Mouse (Mus musculus) left cerebral cortex, postnatal 4 days (tissue): Measurements from ENCODE around the gene Fermt3. TPM values are rescaled to one million over a fixed set of nuclear protein-coding genes. Genes with fewer than 3 reads are reported as not detected.
"Not testable (repeated sequence)": the region's sequence is repeated elsewhere in the genome, so short reads cannot be mapped to it uniquely, and the experiment has no call there.

Experiments used
- DNase-seq: peaks from one replicate; pipeline ENCODE4 v3.0.0-alpha.2; 2022
- intact Hi-C: fragments of 180-260 bp; cut with DNase I; formaldehyde crosslinking; loops from one replicate; pipeline ENCODE4 v1.15.1; 2025
- total RNA-seq, 2 experiments: library from RNA; stranded (reverse); gene quantifications; 2 replicates each; pipeline ENCODE4 v1.2.3; 2021

The Fermt3 gene
- total RNA-seq, 2 experiments from 2014 or later: 3.2 to 3.4 TPM

DNA sequence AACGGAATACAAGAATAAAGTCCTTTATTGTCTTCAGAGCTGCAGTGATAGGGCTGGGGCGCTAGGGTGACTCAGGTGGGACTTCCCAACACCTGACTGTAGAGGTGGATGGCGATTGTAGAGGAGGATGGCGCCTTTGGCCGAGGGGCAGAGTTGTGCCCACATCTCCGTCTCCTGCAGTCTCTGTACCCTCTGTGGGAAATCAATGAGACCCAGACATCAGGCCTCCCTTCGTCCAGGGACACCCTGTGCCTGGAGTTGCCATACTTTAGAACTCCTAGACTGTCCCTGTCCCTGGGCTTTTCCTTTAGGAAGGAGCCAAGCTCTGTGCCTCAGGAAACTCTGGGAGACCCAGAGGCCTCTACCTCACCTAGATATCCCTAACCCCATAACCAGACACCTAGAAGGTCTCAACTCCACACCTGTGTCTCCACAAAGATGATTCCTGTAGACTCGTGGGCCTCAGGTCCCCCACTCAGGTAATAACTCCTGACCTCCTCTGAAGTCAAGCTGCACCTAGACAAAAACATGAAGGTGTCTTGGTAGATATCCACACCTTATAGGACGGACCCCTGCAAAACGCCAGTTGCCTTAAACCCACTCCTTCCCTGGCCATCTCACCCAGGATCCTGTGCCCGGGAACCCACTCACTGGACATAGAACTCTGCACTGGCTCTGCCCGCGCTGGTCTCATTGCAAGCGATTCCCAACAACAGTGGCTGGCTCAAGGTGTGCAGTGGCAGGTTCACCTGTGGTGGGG is 26.1 kb downstream of the Fermt3 start:
- intact Hi-C loops: no loop called here
- DNase-seq: no peak

DNA sequence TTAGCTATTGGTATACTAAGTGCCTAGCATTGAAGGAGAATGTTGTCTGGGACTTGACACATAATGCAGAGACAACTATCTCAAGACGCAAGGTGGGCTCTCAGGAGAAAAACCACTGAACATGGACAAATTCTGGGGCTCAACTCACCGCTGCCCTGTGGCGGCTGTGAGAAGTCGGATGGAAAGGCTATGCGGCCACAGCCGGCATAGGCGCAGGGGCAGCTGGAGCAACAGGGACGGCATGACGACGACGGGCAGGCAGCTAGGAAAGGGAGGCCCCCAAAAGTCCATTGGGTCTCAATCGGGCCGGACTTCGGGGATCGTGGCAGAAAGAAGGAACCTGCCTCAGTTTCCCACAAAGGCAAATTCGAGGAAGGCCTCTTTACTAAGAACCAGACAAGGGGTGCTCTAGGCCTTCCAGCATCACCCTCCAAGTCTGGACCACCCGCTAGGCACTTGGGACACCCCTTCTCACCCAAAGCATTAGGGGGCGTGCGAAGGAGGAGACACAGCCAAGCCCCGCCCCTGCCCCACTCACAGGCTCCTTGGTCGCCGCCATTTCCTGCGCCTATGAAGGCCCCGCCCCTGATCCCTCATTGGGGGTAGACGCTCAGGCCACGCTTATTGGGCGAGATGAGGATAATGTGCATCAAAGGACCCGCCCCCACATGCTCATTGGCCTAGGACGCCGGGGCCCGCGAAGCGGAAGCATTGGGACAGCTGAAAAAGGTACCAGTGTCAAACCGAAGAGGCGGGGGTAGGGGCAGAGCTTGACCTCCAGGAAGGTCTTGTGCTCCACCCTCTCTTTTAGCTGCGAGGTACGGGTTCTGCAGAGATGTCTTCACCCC is 27.0 kb downstream of the Fermt3 start, which contains the start of gene Dnajc4:
Gene Dnajc4 (minus strand): TSS at position 562 of the 848 bp plus-strand sequence.
- intact Hi-C loops: no loop called here
- peak; percentile 98 for DNase-seq

DNA sequence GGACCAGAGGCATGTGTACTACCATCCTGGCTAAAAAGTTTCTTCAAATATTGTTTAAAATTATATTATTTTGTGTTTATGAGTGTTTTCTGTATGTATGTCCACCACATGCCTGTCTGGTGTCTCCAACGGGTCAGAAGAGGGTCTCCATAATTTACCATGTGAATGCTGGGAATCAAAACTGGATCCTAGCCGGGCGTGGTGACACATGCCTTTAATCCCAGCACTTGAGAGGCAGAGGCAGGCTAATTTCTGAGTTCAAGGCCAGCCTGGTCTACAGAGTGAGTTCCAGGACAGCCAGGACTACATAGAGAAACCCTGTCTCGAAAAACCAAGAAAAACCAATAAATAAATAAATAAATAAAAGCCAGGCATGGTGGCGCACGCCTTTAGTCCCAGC is 28.1 kb downstream of the Fermt3 start:
- intact Hi-C loops, DNase-seq: not testable (repeated sequence)

DNA sequence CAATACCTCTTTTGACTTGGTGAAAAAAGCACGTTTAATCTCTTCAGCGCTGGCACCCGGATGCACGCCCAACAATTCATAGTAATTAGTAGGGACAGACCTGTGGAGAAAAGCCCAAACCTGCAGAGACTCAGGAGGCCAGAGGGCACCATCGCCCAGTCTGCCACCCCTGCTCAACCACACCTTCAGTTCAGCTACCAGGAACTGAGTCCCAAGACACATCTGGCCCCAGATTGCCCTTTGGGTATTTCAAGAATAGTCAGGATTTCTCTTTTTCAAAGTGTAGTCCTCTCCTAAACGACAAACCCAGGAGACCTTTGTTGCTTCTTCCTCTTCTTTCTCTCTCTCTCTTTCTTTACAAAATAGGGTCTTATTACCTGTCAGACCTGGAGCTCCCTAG is 28.6 kb downstream of the Fermt3 start:
- no peak for DNase-seq
- intact Hi-C loops: no loop called here

DNA sequence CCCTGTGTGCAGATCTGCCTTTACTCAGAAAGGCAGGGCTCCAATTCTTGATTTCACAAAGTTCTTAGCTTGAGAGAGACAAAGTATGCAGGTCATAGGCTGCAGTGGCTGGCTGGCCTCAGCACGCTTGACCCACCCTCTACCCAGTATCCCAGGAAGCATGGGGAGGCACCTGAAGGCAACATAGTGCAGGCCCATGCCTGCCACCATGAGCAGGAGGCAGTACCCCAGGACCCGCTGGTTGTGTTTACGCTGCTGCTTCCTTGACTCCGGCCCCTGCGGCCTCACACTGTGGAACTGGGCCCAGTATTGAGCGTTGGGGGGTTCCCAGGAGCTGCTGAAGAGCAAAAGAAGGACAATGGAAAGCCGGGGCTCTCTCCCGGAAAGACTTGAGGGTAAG is 30.0 kb downstream of the Fermt3 start:
- no peak for DNase-seq
- intact Hi-C loops: no loop called here

DNA sequence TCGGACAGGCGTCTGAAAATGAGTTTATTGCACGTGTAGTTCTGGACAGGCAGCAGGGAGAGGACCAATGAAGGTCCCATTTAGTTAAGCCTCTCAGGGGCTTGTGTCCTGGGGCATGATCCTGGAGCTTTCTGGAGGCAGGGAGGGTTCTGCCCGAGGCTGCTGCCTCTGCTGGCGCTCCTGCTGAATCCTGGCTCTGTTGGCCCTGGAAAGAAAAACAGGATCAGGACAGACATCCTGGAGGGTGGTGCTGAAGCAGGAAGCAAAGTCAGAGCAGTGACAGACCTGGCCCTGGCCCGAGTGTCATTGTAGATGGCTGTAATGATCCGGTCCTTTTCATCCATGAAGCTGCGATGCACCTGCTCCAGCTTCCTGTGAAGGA is 31.4 kb downstream of the Fermt3 start:
- DNase-seq: no peak

DNA sequence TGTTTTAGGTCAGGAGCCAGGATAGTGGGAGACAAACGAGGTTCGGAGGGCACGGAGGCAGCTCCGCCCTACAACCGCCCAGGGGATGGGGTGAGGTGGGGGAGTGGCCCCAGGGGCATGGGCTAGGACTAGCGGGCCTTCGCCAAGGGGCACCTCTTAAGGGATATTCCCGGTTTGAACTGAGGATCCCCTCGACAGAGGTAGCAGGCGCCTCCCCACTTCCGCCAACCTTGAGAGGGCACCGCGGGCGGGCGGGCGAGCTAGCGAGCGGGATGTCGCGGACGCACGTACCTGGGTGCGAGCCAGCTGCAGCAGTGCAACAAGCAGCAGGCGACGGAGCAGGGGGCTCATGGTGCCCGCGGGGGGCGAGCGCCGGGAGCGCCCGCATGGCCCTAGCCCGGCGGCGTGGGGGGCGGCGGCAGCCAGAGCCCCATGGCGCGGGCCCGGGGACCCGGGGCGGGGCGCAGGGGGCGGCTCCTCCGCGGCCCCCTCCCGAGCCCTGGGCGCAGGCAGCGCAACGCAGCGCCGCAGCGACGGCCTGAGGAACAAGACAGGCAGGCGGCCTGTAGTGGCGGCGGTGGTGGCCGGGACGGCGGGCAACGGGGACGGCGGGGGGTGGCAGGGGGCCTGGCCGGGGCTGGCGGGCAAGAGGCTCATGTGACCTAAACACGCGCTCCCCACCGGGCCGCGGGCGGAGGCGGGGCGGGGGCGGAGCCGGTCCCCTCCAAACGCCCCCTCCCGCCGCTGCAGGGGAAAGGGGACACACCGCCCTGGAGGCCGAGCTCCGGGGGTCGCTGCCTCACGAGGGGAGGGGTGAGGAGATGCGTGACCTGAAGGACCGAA is 32.0 kb downstream of the Fermt3 start, which contains the start of gene Vegfb:
Gene Vegfb (minus strand): TSS at position 591 of the 843 bp plus-strand sequence.
- peak; percentile 73 for DNase-seq
- intact Hi-C loops: no loop called here

More for the DNA sequence above, 31.4 kb downstream of the Fermt3 start:
- intact Hi-C loops: no loop called here

DNA sequence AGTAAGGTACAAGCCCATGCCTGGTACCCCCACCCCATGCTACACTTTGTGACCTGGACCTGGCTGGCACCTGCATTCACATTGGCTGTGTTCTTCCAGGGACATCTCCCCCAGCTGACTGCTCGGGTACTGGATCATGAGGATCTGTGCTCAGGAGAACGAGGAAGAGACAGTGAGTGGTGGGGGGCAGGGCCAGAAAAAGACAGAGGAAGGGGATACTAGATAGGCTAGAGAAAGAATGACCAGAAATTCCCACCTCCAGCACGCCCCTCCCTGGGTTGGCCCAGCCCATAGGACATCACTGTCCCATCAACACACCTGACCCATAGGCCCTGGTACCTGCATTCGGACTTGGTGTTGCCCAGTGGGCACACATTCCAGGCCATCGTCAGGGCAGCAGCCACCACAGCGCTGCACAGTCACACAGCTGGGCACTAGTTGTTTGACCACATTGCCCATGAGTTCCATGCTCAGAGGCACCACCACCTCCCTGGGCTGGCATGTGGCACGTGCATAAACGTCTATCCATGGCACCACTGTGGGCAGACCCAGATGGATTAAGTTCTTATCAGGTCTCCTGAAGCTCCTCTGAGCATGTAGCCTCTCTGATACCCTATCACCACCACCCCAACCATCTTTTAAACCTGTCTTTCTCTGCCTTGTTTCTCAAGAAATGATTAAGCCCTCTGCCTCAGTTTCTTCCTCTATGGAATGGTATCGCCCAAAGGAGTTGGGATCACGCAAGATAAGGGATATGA is 33.1 kb downstream of the Fermt3 start:
- intact Hi-C loops: no loop called here
- no peak for DNase-seq

DNA sequence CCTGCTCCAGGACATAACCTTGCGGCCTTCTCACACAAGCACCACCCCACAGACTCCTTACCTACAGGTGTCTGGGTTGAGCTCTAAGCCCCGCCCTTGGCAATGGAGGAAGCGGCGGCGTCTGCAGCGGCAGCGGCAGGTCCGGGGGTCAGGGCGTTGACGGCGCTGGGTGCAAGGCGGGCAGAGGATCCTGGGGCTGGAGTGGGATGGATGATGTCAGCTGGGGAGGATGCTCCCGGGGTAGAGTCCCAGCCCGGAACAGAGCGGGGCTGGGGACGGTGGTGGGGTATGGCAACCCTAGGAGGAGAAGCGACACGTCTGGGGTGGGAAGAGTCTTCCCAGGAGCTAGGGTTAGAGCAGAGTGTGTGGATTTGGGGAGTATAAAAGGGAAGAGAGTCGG is 34.0 kb downstream of the Fermt3 start:
- intact Hi-C loops: no loop called here
- no peak for DNase-seq

DNA sequence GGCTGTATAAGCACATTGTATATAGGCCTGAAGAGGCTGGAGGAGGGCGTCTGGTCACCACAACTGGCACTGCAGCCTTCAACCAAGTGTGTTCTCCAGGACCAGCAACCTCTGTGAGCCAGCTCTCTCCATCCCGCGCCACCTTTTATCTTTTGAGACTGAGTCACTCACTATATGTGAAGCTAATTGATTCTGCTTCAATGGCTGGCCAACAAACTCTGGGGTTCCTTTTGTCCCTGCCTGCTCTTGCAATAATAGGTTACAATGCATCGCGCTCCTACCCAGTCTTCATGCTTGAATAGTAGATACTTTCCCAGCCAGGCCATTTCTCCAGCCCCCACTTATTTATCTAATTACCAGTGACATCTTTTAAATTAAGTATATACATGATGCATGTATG is 35.6 kb downstream of the Fermt3 start:
- intact Hi-C loops: no loop called here
- DNase-seq: no peak

DNA sequence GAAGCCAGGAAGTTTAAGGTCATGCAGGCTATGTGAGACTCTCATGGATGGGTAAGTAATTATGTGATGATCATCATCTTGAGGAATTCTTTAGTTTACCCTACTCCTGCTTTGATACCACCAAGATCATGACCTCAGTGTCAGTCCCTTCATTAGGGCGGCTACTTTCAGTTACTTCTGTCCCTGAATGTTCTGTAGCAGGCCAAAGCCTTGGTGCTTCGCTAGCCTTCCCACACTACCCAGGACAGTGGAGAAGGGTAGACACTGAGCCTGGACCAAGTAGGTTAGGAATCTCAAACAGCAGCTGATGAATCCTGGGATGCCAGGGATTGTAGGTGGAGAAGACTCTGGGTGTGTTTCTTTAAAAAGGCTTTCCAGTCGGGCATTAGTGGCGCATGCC is 37.8 kb downstream of the Fermt3 start:
- DNase-seq: no peak
- intact Hi-C loops: no loop called here

DNA sequence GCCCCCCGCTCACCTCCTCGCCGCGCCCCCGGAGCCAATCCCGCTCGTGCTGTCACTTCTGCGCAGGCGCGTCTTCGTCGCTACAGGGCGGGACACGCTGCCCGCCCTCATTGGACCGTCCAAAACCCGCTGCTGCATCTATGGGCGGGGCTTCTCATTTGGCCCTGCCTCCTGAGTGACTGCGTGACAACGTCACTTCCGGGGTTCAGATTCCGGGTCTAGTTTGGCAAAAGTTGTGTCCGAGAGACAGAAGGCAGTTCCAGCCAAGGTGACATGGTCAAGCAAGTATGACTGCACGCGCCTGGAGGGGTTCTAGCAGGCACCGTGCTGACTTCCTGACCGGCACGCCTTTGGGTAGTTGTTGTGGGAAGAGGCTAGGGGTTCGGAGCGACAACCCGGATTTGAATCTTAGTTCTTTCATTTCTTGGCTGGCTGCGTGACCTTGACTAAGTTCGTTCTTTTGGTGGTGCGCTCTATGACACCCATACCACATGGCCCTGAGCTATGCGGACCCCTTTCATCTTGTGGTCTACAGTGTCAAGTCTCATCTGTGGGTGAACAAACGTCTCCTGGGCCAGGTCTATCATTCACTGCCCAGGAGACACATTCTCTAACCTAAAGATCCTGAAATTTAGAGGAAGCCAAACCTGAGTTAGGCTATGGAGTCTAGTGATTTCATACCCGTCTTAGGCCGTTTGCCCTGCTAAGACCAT is 38.7 kb downstream of the Fermt3 start, which contains the start of gene Fkbp2:
Gene Fkbp2 (minus strand): TSS at position 121 of the 713 bp plus-strand sequence.
- DNase-seq: peak; percentile 99
- intact Hi-C loops: no loop called here

DNA sequence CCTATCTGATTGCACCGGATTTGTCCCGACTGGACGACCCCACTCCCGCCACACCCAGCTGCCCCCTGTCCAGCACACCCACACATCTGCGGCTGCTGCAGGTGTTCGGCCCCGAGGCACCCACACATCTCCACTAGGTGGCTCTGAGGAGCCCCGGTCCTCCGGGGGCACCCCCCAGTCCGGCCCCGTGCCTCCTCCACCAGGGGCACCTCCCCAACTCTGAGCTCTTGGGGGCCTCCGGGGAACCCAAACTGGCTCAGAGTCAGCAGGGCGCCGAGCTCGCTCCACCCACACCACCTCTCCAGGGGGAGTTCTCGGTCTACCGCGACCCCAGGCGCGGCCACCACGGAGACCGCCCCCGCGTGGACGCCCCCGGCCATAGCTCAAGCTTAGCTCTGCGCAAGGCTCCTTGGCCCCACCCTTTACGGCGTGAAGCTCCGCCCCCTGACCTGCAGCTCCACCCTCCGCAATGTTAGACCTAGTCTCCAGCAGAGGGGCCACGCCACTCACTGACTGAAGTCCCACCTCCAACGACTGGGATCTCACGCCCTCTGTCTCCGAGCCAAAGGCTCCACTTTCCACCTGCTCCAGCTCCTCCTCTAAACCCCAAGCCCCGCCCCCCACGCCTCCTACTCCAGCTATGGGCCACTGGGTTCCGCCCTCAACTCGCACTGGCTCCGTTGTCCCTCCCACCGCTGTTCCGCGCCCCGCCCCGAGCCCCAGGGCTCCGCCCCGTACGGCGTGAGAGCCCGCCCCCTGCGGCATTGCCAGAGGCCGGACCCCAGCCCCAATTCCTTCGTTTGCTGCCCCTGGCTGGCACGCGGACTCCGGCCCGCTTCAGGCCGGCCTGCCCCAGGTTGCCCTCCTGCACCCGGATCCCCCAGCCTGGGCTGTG is 39.5 kb downstream of the Fermt3 start:
- peak; percentile 100 for DNase-seq
- intact Hi-C loops: no loop called here

DNA sequence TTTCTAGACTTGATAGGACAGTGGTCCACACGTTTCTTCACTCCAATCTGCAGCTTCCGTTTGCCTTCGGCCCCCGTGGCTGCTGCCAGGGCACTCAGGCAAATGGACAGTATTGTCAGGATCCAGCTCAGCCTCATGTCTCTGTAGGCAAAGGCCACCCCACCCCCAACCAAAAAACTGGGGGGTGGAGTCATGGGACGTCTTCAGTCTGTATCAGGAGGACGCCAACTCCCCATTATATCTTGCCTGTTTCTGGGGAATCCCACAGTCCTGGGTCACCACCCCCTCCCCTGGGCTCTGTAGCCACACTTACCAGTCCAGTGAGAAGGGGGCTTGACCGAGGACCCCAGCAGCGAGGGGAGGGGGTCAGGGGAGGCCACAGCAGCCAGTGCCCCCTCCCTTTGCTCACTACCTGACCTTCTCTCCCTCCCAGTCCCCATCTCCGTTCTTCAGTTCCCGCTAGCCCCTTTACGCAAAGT is 40.2 kb downstream of the Fermt3 start:
- intact Hi-C loops: no loop called here
- DNase-seq: peak; percentile 41

DNA sequence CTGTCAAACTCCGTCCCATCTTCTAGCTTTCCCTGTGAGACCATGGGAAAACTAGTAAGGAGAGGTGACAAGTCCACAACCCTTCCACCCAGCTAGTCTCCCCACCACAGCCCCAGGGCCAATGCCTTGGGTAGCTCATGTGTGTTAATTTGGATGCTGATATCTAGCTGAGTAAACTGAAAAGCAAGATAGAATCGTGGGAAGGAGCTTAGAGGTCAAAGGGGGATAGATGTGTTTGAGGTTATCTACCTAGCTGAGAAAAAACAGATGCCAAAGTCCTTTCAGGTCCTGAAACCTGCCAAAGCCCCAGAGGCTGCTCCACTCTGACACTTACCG is 40.7 kb downstream of the Fermt3 start:
- DNase-seq: no peak
- intact Hi-C loops: no loop called here

DNA sequence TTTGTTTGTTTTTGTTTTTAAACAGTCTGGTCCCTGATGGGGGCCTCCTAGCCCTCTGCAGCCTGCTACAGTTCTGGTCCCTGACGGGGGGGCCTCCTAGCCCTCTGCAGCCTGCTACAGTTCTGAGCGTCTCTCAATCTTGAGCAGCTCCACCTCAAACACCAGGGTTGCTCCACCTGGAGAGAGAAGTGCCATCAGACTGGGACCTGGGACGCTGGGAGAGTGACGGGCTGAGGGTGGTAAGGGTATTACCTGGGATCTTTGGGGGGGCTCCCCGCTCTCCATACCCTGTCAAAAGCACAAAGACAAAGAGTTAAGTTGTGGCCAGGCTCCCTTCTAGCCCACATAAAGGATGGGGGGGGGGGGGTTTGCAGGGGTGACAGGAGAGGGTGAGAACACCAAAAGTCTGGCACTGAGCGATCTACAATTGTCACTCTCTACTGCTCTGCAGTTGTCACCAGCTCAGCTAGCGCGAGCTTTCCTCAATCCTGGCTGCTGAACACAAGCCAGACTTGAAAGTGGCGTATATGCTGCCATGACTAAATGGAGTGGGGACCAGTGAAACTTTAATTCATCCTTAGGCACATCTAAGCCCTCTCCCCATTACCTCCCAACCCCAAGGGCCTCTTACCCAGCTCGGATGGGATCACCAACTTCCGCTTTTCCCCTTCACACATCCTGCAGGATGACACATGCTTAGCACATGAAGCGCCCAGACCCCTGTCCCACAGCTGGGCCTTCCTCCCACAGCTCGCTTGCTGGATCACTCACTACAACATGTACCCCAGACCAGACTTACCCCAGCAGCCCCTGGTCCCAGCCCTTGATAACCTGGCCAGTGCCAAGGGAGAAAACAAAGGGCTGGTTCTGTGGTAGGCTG is 41.3 kb downstream of the Fermt3 start:
- intact Hi-C loops: no loop called here
- DNase-seq: no peak
